Mouse (Mus musculus) small intestine, adult 2 months (tissue): Measurements from ENCODE around the gene Ccz1. TPM values are rescaled to one million over a fixed set of nuclear protein-coding genes. Genes with fewer than 3 reads are reported as not detected.

Source experiments
- H3K27ac ChIP-seq: fragments of 200-500 bp; 2 replicates; pipeline ENCODE4 v1.5.1; 2012; ENCODE audit warnings: low read depth, low read length, control low read depth, inconsistent platforms; ENCODE audit not compliant: insufficient read depth
- H3K27me3 ChIP-seq: fragments of 200-500 bp; 2 replicates; pipeline ENCODE4 v1.6.1; 2012; ENCODE audit warnings: mild to moderate bottlenecking, moderate library complexity, low read length, inconsistent platforms; ENCODE audit not compliant: control insufficient read depth, insufficient read depth
- H3K36me3 ChIP-seq: fragments of 200-500 bp; 2 replicates; pipeline ENCODE4 v1.6.1; 2012; ENCODE audit warnings: mild to moderate bottlenecking, low read length, control low read depth, inconsistent platforms; ENCODE audit not compliant: control insufficient read depth, insufficient read depth
- H3K4me1 ChIP-seq: fragments of 200-500 bp; 2 replicates; pipeline ENCODE4 v1.6.1; 2012; ENCODE audit warnings: low read length, inconsistent platforms, mixed read lengths; ENCODE audit not compliant: control insufficient read depth, insufficient read depth, insufficient read length
- H3K4me3 ChIP-seq: fragments of 200-500 bp; 2 replicates; pipeline ENCODE4 v1.5.1; 2012; ENCODE audit warnings: low read depth, mild to moderate bottlenecking, control low read depth, inconsistent platforms, low read length, moderate library complexity
- CTCF ChIP-seq: fragments of 200-500 bp; IDR thresholded peaks from 2 replicates; pipeline ENCODE4 v1.5.1; 2012; ENCODE audit warnings: low read depth, mild to moderate bottlenecking, control low read depth, inconsistent platforms, low read length, moderate library complexity, mixed read lengths; ENCODE audit not compliant: insufficient replicate concordance, insufficient read length; ENCODE audit errors: extremely low read depth
- POLR2A ChIP-seq: fragments of 200-500 bp; IDR thresholded peaks from 2 replicates; pipeline ENCODE4 v1.6.1; 2012; ENCODE audit warnings: low read depth, mild to moderate bottlenecking, control low read depth, inconsistent platforms, low read length, moderate library complexity
- WGBS: fragments of 180-500 bp; shearing (Covaris S2); methylation state at CpG from one replicate; pipeline ENCODE4 v1.1.7; 2018; 5-methylcytosine and 5-hydroxymethylcytosine counted together
- polyA plus RNA-seq: library from polyadenylated mRNA; depleted of rRNA; stranded (reverse); fragments of >200 nt; gene quantifications from 2 replicates; pipeline ENCODE4 v1.2.3, GENCODE M21; 2012

Gene Ccz1
- polyA plus RNA-seq, 1 experiment = 4.0 TPM

- TF ChIP-seq POLR2A (no peak), CTCF (no peak)
- 79% methylated on average over 7 of the region's 7 CpGs for WGBS
- peaks cover 59% of the 10 kb centered on the region for H3K36me3 ChIP-seq
Observed at GRCm38 (mm10) chr5:143985381-143985780, 29.3 kb downstream of the Ccz1 start.

GRCm38 (mm10) chr5:143982361-143982760 is 32.3 kb downstream of the Ccz1 start:
- peak overlapping the region; percentile 78 for H3K27ac ChIP-seq
- H3K4me1 ChIP-seq = peaks cover 19% of the 10 kb centered on the region; the same call in 1 of the 2 replicates
- no peak for TF ChIP-seq CTCF
- TF ChIP-seq POLR2A = no peak
- no peak overlapping the region for H3K4me3 ChIP-seq
- peaks cover 29% of the 10 kb centered on the region for H3K36me3 ChIP-seq
- WGBS = 22% methylated on average over 2 of the region's 2 CpGs
- H3K27me3 ChIP-seq = no peaks in the 10 kb centered on the region

More at GRCm38 (mm10) chr5:143985381-143985780, 29.3 kb downstream of the Ccz1 start:
- peaks cover 16% of the 10 kb centered on the region; the same call in 1 of the 2 replicates for H3K4me1 ChIP-seq
- no peak overlapping the region for H3K27ac ChIP-seq
- no peaks in the 10 kb centered on the region for H3K27me3 ChIP-seq
- no peak overlapping the region for H3K4me3 ChIP-seq

GRCm38 (mm10) chr5:143980858-143981257 is 33.8 kb downstream of the Ccz1 start:
- 19% methylated on average over 9 of the region's 9 CpGs for WGBS
- TF ChIP-seq POLR2A (no peak), CTCF (no peak)
- peaks cover 16% of the 10 kb centered on the region for H3K36me3 ChIP-seq
- peaks cover 19% of the 10 kb centered on the region for H3K4me1 ChIP-seq
- no peak overlapping the region for H3K27ac ChIP-seq
- H3K4me3 ChIP-seq = no peak overlapping the region
- H3K27me3 ChIP-seq = no peaks in the 10 kb centered on the region

- no peaks in the 10 kb centered on the region for H3K36me3 ChIP-seq
- H3K27me3 ChIP-seq = no peaks in the 10 kb centered on the region
- TF ChIP-seq CTCF = no peak
- no peak for TF ChIP-seq POLR2A
- H3K4me3 ChIP-seq = no peak overlapping the region
- H3K27ac ChIP-seq = no peak overlapping the region
- 44% methylated on average over 16 of the region's 16 CpGs for WGBS
- peaks cover 11% of the 10 kb centered on the region for H3K4me1 ChIP-seq
Observed at GRCm38 (mm10) chr5:143976726-143977431, 37.8 kb downstream of the Ccz1 start.

GRCm38 (mm10) chr5:143976232-143976631 is 38.4 kb downstream of the Ccz1 start:
- H3K36me3 ChIP-seq = no peaks in the 10 kb centered on the region
- H3K4me1 ChIP-seq = peaks cover 6% of the 10 kb centered on the region
- TF ChIP-seq CTCF = no peak
- TF ChIP-seq POLR2A = no peak
- WGBS = 84% methylated on average over 11 of the region's 11 CpGs
- H3K27ac ChIP-seq = no peak overlapping the region
- H3K4me3 ChIP-seq = no peak overlapping the region
- H3K27me3 ChIP-seq = no peaks in the 10 kb centered on the region

GRCm38 (mm10) chr5:143975631-143975933 is 39.1 kb downstream of the Ccz1 start:
- Histone ChIP-seq H3K36me3 (no peaks in the 10 kb centered on the region), H3K27me3 (no peaks in the 10 kb centered on the region), H3K4me3 (no peak overlapping the region), H3K27ac (no peak overlapping the region), H3K4me1 (peaks cover 3% of the 10 kb centered on the region)
- TF ChIP-seq CTCF = no peak
- no peak for TF ChIP-seq POLR2A
- WGBS = 27% methylated on average over 2 of the region's 2 CpGs

- no peaks in the 10 kb centered on the region for H3K27me3 ChIP-seq
- H3K4me3 ChIP-seq = no peak overlapping the region
- 44% methylated on average over 4 of the region's 4 CpGs for WGBS
- H3K27ac ChIP-seq = no peak overlapping the region
- TF ChIP-seq CTCF (peak; percentile 95), POLR2A (no peak)
- H3K36me3 ChIP-seq = no peaks in the 10 kb centered on the region
- peaks cover 2% of the 10 kb centered on the region for H3K4me1 ChIP-seq
Observed at GRCm38 (mm10) chr5:143974931-143975630, 39.6 kb downstream of the Ccz1 start.
